ENCODE assay signal across 8 mouse cellular contexts in the genomic region with DNA sequence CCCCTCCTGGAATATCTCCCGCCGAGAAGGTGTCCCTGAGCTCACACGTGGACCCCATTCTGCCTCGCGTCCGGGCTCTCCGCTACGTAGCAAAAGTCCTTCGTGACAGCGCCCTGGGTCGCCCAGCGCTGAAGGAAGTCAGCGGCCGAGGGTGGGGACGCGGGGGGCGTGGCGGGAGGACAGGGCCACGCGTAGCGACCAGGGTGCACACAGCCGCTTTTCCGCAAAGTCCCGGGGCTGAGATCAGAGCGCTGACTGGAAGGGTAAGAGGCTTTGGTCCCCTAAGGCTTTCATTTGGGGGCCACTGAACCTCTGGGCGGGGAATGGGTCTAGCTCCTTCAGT. TPM values are rescaled to one million over a fixed set of nuclear protein-coding genes. Genes with fewer than 3 reads are reported as not detected.
DNase-seq lines count a peak whose midpoint lies in the region; ATAC-seq and TF ChIP-seq lines count a peak whose summit lies in the region.

No protein-coding gene starts in this region.

- H3K27ac ChIP-seq in hindbrain, embryonic 14.5 days: no peak overlapping the region
- H3K27ac ChIP-seq in liver, embryonic 12.5 days: no peak overlapping the region
- H3K27ac ChIP-seq in midbrain, postnatal 0 days (ENCODE audit: low read depth, low read length): no peak overlapping the region
- H3K27ac ChIP-seq in thymus, adult 2 months (ENCODE audit: control insufficient read depth, insufficient read depth, low read length): peak overlapping the region; percentile 27

- no peaks in the 10 kb centered on the region for H3K9me3 ChIP-seq in hindbrain, embryonic 14.5 days (ENCODE audit: control insufficient read depth, low read length)
- no peaks in the 10 kb centered on the region for H3K9me3 ChIP-seq in liver, embryonic 12.5 days (replicated peaks)
- H3K9me3 ChIP-seq in midbrain, postnatal 0 days (ENCODE audit: low read length): no peaks in the 10 kb centered on the region

- DNase-seq in urinary bladder, adult 18-20 months (ENCODE audit: low spot score in 2 of 2): peak; percentile 20 to 32
- no peak for DNase-seq in urinary bladder, postnatal 10 days (ENCODE audit: low spot score)
- peak; percentile 22 for DNase-seq in gastrocnemius, adult 18-20 months (ENCODE audit: low spot score)
- DNase-seq in hindbrain, embryonic 14.5 days (ENCODE audit: low spot score): no peak
- no peak for DNase-seq in midbrain, postnatal 0 days (ENCODE audit: low spot score)
- peak; percentile 66 for DNase-seq in thymus, adult 2 months
- no peak for DNase-seq in layer of hippocampus, postnatal 14 days (ENCODE audit: low spot score in 2 of 2)

- H3K27me3 ChIP-seq in hindbrain, embryonic 14.5 days (ENCODE audit: control insufficient read depth, insufficient read depth, low read length): peaks cover 28% of the 10 kb centered on the region
- peaks cover 39% of the 10 kb centered on the region; the same call in 1 of the 2 replicates for H3K27me3 ChIP-seq in liver, embryonic 12.5 days (replicated peaks)
- H3K27me3 ChIP-seq in midbrain, postnatal 0 days (ENCODE audit: insufficient read depth, low read length): peaks cover 13% of the 10 kb centered on the region; the same call in 1 of the 2 replicates
- H3K27me3 ChIP-seq in thymus, adult 2 months (ENCODE audit: control insufficient read depth, insufficient read depth, low read length): no peaks in the 10 kb centered on the region

- peak overlapping the region; percentile 23 for H3K4me3 ChIP-seq in hindbrain, embryonic 14.5 days (replicated peaks; ENCODE audit: low read length)
- H3K4me3 ChIP-seq in liver, embryonic 12.5 days: peak overlapping the region; percentile 53
- peak overlapping the region; percentile 31 for H3K4me3 ChIP-seq in midbrain, postnatal 0 days (ENCODE audit: low read depth, low read length)
- H3K4me3 ChIP-seq in thymus, adult 2 months (ENCODE audit: control insufficient read depth, insufficient read depth, low read length): peak overlapping the region; percentile 55

- TF ChIP-seq CTCF in midbrain, postnatal 0 days (IDR thresholded peaks at IDR 0.05): no peak
- no peak for TF ChIP-seq CTCF in thymus, adult 2 months (IDR thresholded peaks at IDR 0.05; ENCODE audit: borderline replicate concordance, control insufficient read depth, extremely low read depth, insufficient read depth, low read length, poor library complexity)

- TF ChIP-seq POLR2A in thymus, adult 2 months (IDR thresholded peaks at IDR 0.05; ENCODE audit: control insufficient read depth, extremely low read depth, insufficient read depth, low read length, poor library complexity): no peak

- no peaks in the 10 kb centered on the region for H3K36me3 ChIP-seq in hindbrain, embryonic 14.5 days (replicated peaks; ENCODE audit: control insufficient read depth, insufficient read depth)
- no peaks in the 10 kb centered on the region for H3K36me3 ChIP-seq in liver, embryonic 12.5 days
- no peaks in the 10 kb centered on the region for H3K36me3 ChIP-seq in midbrain, postnatal 0 days (ENCODE audit: insufficient read depth, low read length)
- no peaks in the 10 kb centered on the region for H3K36me3 ChIP-seq in thymus, adult 2 months (ENCODE audit: control insufficient read depth, insufficient read depth, low read length)

- H3K9ac ChIP-seq in hindbrain, embryonic 14.5 days: no peak overlapping the region
- peak overlapping the region; percentile 45 for H3K9ac ChIP-seq in liver, embryonic 12.5 days
- no peak overlapping the region for H3K9ac ChIP-seq in midbrain, postnatal 0 days (replicated peaks; ENCODE audit: low read length, poor library complexity, severe bottlenecking)

- WGBS in hindbrain, embryonic 14.5 days: under 1% methylated on average over 26 of the region's 26 CpGs
- WGBS in liver, embryonic 12.5 days (ENCODE audit: insufficient replicate concordance): 1% methylated on average over 26 of the region's 26 CpGs
- WGBS in midbrain, postnatal 0 days: 3% methylated on average over 26 of the region's 26 CpGs
- WGBS in thymus, adult 2 months: under 1% methylated on average over 26 of the region's 26 CpGs

- peak; percentile 2; the same call in 1 of the 2 replicates for ATAC-seq in hindbrain, embryonic 14.5 days (ENCODE audit: low FRiP score)
- peak; percentile 57 for ATAC-seq in liver, embryonic 12.5 days
- 0 out of 2 replicates have a peak, but pooled peaks have one; percentile 16 for ATAC-seq in midbrain, postnatal 0 days (ENCODE audit: low FRiP score)

- peak overlapping the region; percentile 54 for H3K4me2 ChIP-seq in hindbrain, embryonic 14.5 days (replicated peaks)
- peak overlapping the region; percentile 75 for H3K4me2 ChIP-seq in liver, embryonic 12.5 days
- peak overlapping the region; percentile 77 for H3K4me2 ChIP-seq in midbrain, postnatal 0 days (ENCODE audit: low read depth, low read length, poor library complexity, severe bottlenecking)

- peaks cover 8% of the 10 kb centered on the region for H3K4me1 ChIP-seq in hindbrain, embryonic 14.5 days (replicated peaks; ENCODE audit: control insufficient read depth, insufficient read depth, low read length)
- H3K4me1 ChIP-seq in liver, embryonic 12.5 days: peaks cover 20% of the 10 kb centered on the region
- peaks cover 3% of the 10 kb centered on the region; the same call in 1 of the 2 replicates for H3K4me1 ChIP-seq in midbrain, postnatal 0 days (ENCODE audit: insufficient read depth, low read length)
- peaks cover 44% of the 10 kb centered on the region for H3K4me1 ChIP-seq in thymus, adult 2 months (replicated peaks; ENCODE audit: control insufficient read depth, insufficient read depth, low read length)

RNA-seq across cellular contexts. Expression of a gene that starts 0.4 kb away (rescaled TPM):
- total RNA-seq in gastrocnemius, adult 18-20 months (2021): not detected
- 0.11 TPM in 1 of 2 replicates, not detected in the other for polyA plus RNA-seq in hindbrain, embryonic 14.5 days (2014; fragmentation: Nextera tagmentation; extraction: Ambion mirVana)
- polyA plus RNA-seq in liver, embryonic 12.5 days (2016; fragmentation: Nextera tagmentation; extraction: Ambion mirVana): 5.4 and 5.7 TPM in 2 replicates
- total RNA-seq in midbrain, postnatal 0 days (2014; rRNA removed): 0.16 TPM in 1 of 2 replicates, not detected in the other
- 0.09 and 0.43 TPM in 2 replicates for polyA plus RNA-seq in midbrain, postnatal 0 days (2015; fragmentation: Nextera tagmentation; extraction: Ambion mirVana)
- 3.3 and 3.5 TPM in 2 replicates for polyA plus RNA-seq in thymus, adult 2 months (2012; rRNA removed)
- total RNA-seq in layer of hippocampus, postnatal 14 days (2021): not detected

RNA-seq across cellular contexts. Expression of a gene that starts 32.8 kb away (rescaled TPM):
- not detected for total RNA-seq in gastrocnemius, adult 18-20 months (2021)
- 0.27 and 0.82 TPM in 2 replicates for polyA plus RNA-seq in hindbrain, embryonic 14.5 days (2014; fragmentation: Nextera tagmentation; extraction: Ambion mirVana)
- polyA plus RNA-seq in liver, embryonic 12.5 days (2016; fragmentation: Nextera tagmentation; extraction: Ambion mirVana): 0.38 and 0.61 TPM in 2 replicates
- total RNA-seq in midbrain, postnatal 0 days (2014; rRNA removed): 0.09 and 0.38 TPM in 2 replicates
- 0.29 and 0.38 TPM in 2 replicates for polyA plus RNA-seq in midbrain, postnatal 0 days (2015; fragmentation: Nextera tagmentation; extraction: Ambion mirVana)
- 5.9 and 6.1 TPM in 2 replicates for polyA plus RNA-seq in thymus, adult 2 months (2012; rRNA removed)
- under 1 TPM in 1 of 2 experiments, not detected in 1; 0.16 TPM for total RNA-seq in layer of hippocampus, postnatal 14 days (2021)

RNA-seq across cellular contexts. Expression of a gene that starts 42.1 kb away (rescaled TPM):
- not detected for total RNA-seq in gastrocnemius, adult 18-20 months (2021)
- polyA plus RNA-seq in hindbrain, embryonic 14.5 days (2014; fragmentation: Nextera tagmentation; extraction: Ambion mirVana): 1.8 and 2.8 TPM in 2 replicates
- 0.19 and 0.30 TPM in 2 replicates for polyA plus RNA-seq in liver, embryonic 12.5 days (2016; fragmentation: Nextera tagmentation; extraction: Ambion mirVana)
- 0.80 and 1.3 TPM in 2 replicates for total RNA-seq in midbrain, postnatal 0 days (2014; rRNA removed)
- 1.0 and 1.1 TPM in 2 replicates for polyA plus RNA-seq in midbrain, postnatal 0 days (2015; fragmentation: Nextera tagmentation; extraction: Ambion mirVana)
- 0.03 TPM in 1 of 2 replicates, not detected in the other for polyA plus RNA-seq in thymus, adult 2 months (2012; rRNA removed)
- 1 to 10 TPM; 1.0 to 3.0 TPM for total RNA-seq in layer of hippocampus, postnatal 14 days (2021)

Comparison
In these comparisons a context has a peak if more than half of its experiments do, and no peak if none do; other contexts are left out.
1. DNase-seq: peak in urinary bladder, adult 18-20 months (2 of 2), gastrocnemius, adult 18-20 months (single experiment) and thymus, adult 2 months (single experiment); none in urinary bladder, postnatal 10 days (single experiment), hindbrain, embryonic 14.5 days (single experiment), midbrain, postnatal 0 days (single experiment) and layer of hippocampus, postnatal 14 days (0 of 2).
2. ATAC-seq: peak in every context shown above with its lines; median percentile 57 in liver, embryonic 12.5 days; 16 in midbrain, postnatal 0 days; 2 in hindbrain, embryonic 14.5 days.
3. Peak in every context shown above with its lines, with median percentiles within 50 percentile points of each other: H3K4me2 ChIP-seq and H3K4me3 ChIP-seq.